ENCODE assay signal across 11 mouse cellular contexts in genomic region chr11:62106401-62106871, GRCm38 (mm10).
DNase-seq lines count a peak whose midpoint lies in the region; ATAC-seq and TF ChIP-seq lines count a peak whose summit lies in the region.
"Had no signal": no experiment of that assay in that cellular context is flagged by ENCODE, and none has a peak within 500 bp of the region (broad histone marks: within the 10 kb centered on the region; RNA-seq: fewer than 3 reads in every experiment).

No protein-coding gene starts in this region.

- H3K4me2 ChIP-seq in heart, embryonic 12.5 days: no peak overlapping the region
- no peak overlapping the region for H3K4me2 ChIP-seq in forebrain, embryonic 15.5 days (replicated peaks)
- H3K4me2 ChIP-seq in neural tube, embryonic 15.5 days: no peak overlapping the region
- no peak overlapping the region for H3K4me2 ChIP-seq in stomach, postnatal 0 days (replicated peaks; ENCODE audit: low read depth)
- H3K4me2 ChIP-seq: stomach, embryonic 15.5 days had no signal

- H3K27me3 ChIP-seq in heart, embryonic 12.5 days (replicated peaks): no peaks in the 10 kb centered on the region
- H3K27me3 ChIP-seq in forebrain, embryonic 15.5 days: no peaks in the 10 kb centered on the region
- no peaks in the 10 kb centered on the region for H3K27me3 ChIP-seq in neural tube, embryonic 15.5 days (replicated peaks)
- H3K27me3 ChIP-seq in stomach, postnatal 0 days (ENCODE audit: control insufficient read depth, insufficient read depth, low read length): no peaks in the 10 kb centered on the region
- H3K27me3 ChIP-seq: stomach, embryonic 15.5 days had no signal

- H3K4me3 ChIP-seq in heart, embryonic 12.5 days: no peak overlapping the region
- no peak overlapping the region for H3K4me3 ChIP-seq in forebrain, embryonic 15.5 days
- H3K4me3 ChIP-seq in neural tube, embryonic 15.5 days (replicated peaks): no peak overlapping the region
- H3K4me3 ChIP-seq in stomach, postnatal 0 days (ENCODE audit: low read depth, low read length): no peak overlapping the region
- H3K4me3 ChIP-seq: stomach, embryonic 15.5 days had no signal

- no peak for ATAC-seq in heart, embryonic 12.5 days (ENCODE audit: insufficient number of reproducible peaks, low FRiP score)
- peak; percentile 29; the same call in 1 of the 2 replicates for ATAC-seq in forebrain, embryonic 15.5 days (replicated peaks)
- ATAC-seq in neural tube, embryonic 15.5 days (ENCODE audit: low FRiP score): peak; percentile 82
- no peak for ATAC-seq in stomach, postnatal 0 days (ENCODE audit: low FRiP score, low TSS enrichment)
- no peak for ATAC-seq in cerebellum, adult (ENCODE audit: insufficient number of reproducible peaks, low FRiP score, low TSS enrichment)

- no peaks in the 10 kb centered on the region for H3K36me3 ChIP-seq in heart, embryonic 12.5 days
- no peaks in the 10 kb centered on the region for H3K36me3 ChIP-seq in forebrain, embryonic 15.5 days
- no peaks in the 10 kb centered on the region for H3K36me3 ChIP-seq in neural tube, embryonic 15.5 days
- H3K36me3 ChIP-seq in stomach, postnatal 0 days (ENCODE audit: control insufficient read depth, insufficient read depth, low read length): no peaks in the 10 kb centered on the region
- H3K36me3 ChIP-seq: stomach, embryonic 15.5 days had no signal

- H3K9me3 ChIP-seq in heart, embryonic 12.5 days (replicated peaks): no peaks in the 10 kb centered on the region
- H3K9me3 ChIP-seq in forebrain, embryonic 15.5 days: no peaks in the 10 kb centered on the region
- no peaks in the 10 kb centered on the region for H3K9me3 ChIP-seq in neural tube, embryonic 15.5 days (replicated peaks)
- no peaks in the 10 kb centered on the region for H3K9me3 ChIP-seq in stomach, postnatal 0 days (ENCODE audit: control insufficient read depth, low read length)
- H3K9me3 ChIP-seq: stomach, embryonic 15.5 days had no signal

- TF ChIP-seq EP300 in stomach, postnatal 0 days (optimal IDR thresholded peaks at IDR 0.05): no peak

- H3K9ac ChIP-seq in heart, embryonic 12.5 days: no peak overlapping the region
- H3K9ac ChIP-seq in forebrain, embryonic 15.5 days (replicated peaks): no peak overlapping the region
- no peak overlapping the region for H3K9ac ChIP-seq in neural tube, embryonic 15.5 days (replicated peaks)
- no peak overlapping the region for H3K9ac ChIP-seq in stomach, postnatal 0 days (ENCODE audit: low read length)
- H3K9ac ChIP-seq: stomach, embryonic 15.5 days had no signal

- no peak for DNase-seq in heart, postnatal 25 days (ENCODE audit: low spot score)
- DNase-seq in left cerebral cortex, adult 11 months (ENCODE audit: low spot score): peak; percentile 62
- DNase-seq in stomach, postnatal 0 days (ENCODE audit: low spot score): no peak
- DNase-seq in T-cell, adult 2 months (ENCODE audit: low spot score): no peak
- DNase-seq: adrenal gland, postnatal 10 days had no signal

- peaks cover 18% of the 10 kb centered on the region for H3K4me1 ChIP-seq in heart, embryonic 12.5 days (replicated peaks)
- H3K4me1 ChIP-seq in forebrain, embryonic 15.5 days: 0 out of 2 replicates have a peak, but pooled peaks cover 4% of the 10 kb centered on the region
- H3K4me1 ChIP-seq in neural tube, embryonic 15.5 days: no peaks in the 10 kb centered on the region
- no peaks in the 10 kb centered on the region for H3K4me1 ChIP-seq in stomach, postnatal 0 days (replicated peaks; ENCODE audit: control insufficient read depth, insufficient read depth)
- H3K4me1 ChIP-seq: stomach, embryonic 15.5 days had no signal

- H3K27ac ChIP-seq in heart, embryonic 12.5 days (ENCODE audit: poor library complexity, severe bottlenecking): peak overlapping the region; percentile 34; the same call in 1 of the 2 replicates
- H3K27ac ChIP-seq in forebrain, embryonic 15.5 days (replicated peaks): peak overlapping the region; percentile 27; the same call in 1 of the 2 replicates
- H3K27ac ChIP-seq in neural tube, embryonic 15.5 days (replicated peaks): peak overlapping the region; percentile 64
- no peak overlapping the region for H3K27ac ChIP-seq in stomach, postnatal 0 days (replicated peaks)
- H3K27ac ChIP-seq: kidney, postnatal 0 days; stomach, embryonic 15.5 days had no signal

- 63% methylated on average over 1 of the region's 1 CpGs for WGBS in heart, embryonic 12.5 days
- WGBS in forebrain, embryonic 15.5 days: 72% methylated on average over 1 of the region's 1 CpGs
- WGBS in neural tube, embryonic 15.5 days: 71% methylated on average over 1 of the region's 1 CpGs
- 91% methylated on average over 1 of the region's 1 CpGs for WGBS in stomach, postnatal 0 days

- intact Hi-C loops in heart, postnatal 25 days (cut with DNase I): no loop called here

- no peak for TF ChIP-seq CTCF in stomach, postnatal 0 days (IDR thresholded peaks at IDR 0.05; ENCODE audit: low read depth)

Comparison
In these comparisons a context has a peak if more than half of its experiments do, and no peak if none do; other contexts are left out.
1. ATAC-seq: peak in forebrain, embryonic 15.5 days (single experiment) and neural tube, embryonic 15.5 days (single experiment); none in heart, embryonic 12.5 days (single experiment), stomach, postnatal 0 days (single experiment) and cerebellum, adult (single experiment).